Mouse (Mus musculus): ENCODE measurements around the gene Crlf1. TPM values are rescaled to one million over a fixed set of nuclear protein-coding genes. Genes with fewer than 3 reads are reported as not detected.

Gene Crlf1
- polyA plus RNA-seq, 1 experiment from 2014 or later = 1.6 TPM

- H3K27me3 ChIP-seq (replicated peaks; ENCODE audit: control insufficient read depth, insufficient read depth, low read length) = peaks cover 17% of the 10 kb centered on the region
- H3K4me1 ChIP-seq (ENCODE audit: control insufficient read depth, insufficient read depth, low read length) = no peaks in the 10 kb centered on the region
- no peaks in the 10 kb centered on the region for H3K9me3 ChIP-seq (ENCODE audit: control insufficient read depth, low read length)
- H3K36me3 ChIP-seq (ENCODE audit: control insufficient read depth, insufficient read depth, low read length) = no peaks in the 10 kb centered on the region
- H3K4me3 ChIP-seq (ENCODE audit: low read length) = no peak overlapping the region
- no peak for ATAC-seq
- WGBS = 64% methylated on average over 3 of the region's 3 CpGs
- no peak overlapping the region for H3K4me2 ChIP-seq (ENCODE audit: low read depth, low read length)
- H3K9ac ChIP-seq (ENCODE audit: low read depth, low read length) = no peak overlapping the region
- no peak overlapping the region for H3K27ac ChIP-seq (ENCODE audit: low read length)
Observed at GRCm38 (mm10) chr8:70481908-70482307, 11.1 kb upstream of the Crlf1 start.

GRCm38 (mm10) chr8:70482943-70483342 is 10.0 kb upstream of the Crlf1 start:
- Histone ChIP-seq H3K4me3 (ENCODE audit: low read length) (no peak overlapping the region), H3K27ac (ENCODE audit: low read length) (no peak overlapping the region), H3K4me2 (ENCODE audit: low read depth, low read length) (no peak overlapping the region), H3K9me3 (ENCODE audit: control insufficient read depth, low read length) (no peaks in the 10 kb centered on the region), H3K4me1 (ENCODE audit: control insufficient read depth, insufficient read depth, low read length) (peaks cover 5% of the 10 kb centered on the region; the same call in 1 of the 2 replicates), H3K36me3 (ENCODE audit: control insufficient read depth, insufficient read depth, low read length) (no peaks in the 10 kb centered on the region), H3K27me3 (replicated peaks; ENCODE audit: control insufficient read depth, insufficient read depth, low read length) (peaks cover 26% of the 10 kb centered on the region), H3K9ac (ENCODE audit: low read depth, low read length) (no peak overlapping the region)
- 61% methylated on average over 2 of the region's 2 CpGs for WGBS
- ATAC-seq = no peak

GRCm38 (mm10) chr8:70486191-70486681 is 6.7 kb upstream of the Crlf1 start:
- peaks cover 24% of the 10 kb centered on the region for H3K4me1 ChIP-seq (ENCODE audit: control insufficient read depth, insufficient read depth, low read length)
- no peaks in the 10 kb centered on the region for H3K36me3 ChIP-seq (ENCODE audit: control insufficient read depth, insufficient read depth, low read length)
- no peaks in the 10 kb centered on the region for H3K9me3 ChIP-seq (ENCODE audit: control insufficient read depth, low read length)
- no peak overlapping the region for H3K4me3 ChIP-seq (ENCODE audit: low read length)
- H3K27me3 ChIP-seq (replicated peaks; ENCODE audit: control insufficient read depth, insufficient read depth, low read length) = peaks cover 59% of the 10 kb centered on the region
- H3K27ac ChIP-seq (ENCODE audit: low read length) = no peak overlapping the region
- ATAC-seq = no peak
- H3K4me2 ChIP-seq (ENCODE audit: low read depth, low read length) = no peak overlapping the region
- WGBS = 54% methylated on average over 7 of the region's 7 CpGs
- H3K9ac ChIP-seq (ENCODE audit: low read depth, low read length) = no peak overlapping the region

GRCm38 (mm10) chr8:70486941-70487520 is 5.9 kb upstream of the Crlf1 start, which contains the start of gene Tmem59l:
Gene Tmem59l (minus strand): TSS chr8:70487358.
- H3K27ac ChIP-seq (ENCODE audit: low read length) = no peak within 1 kb of the TSS
- peaks cover 67% of the 10 kb centered on the region for H3K27me3 ChIP-seq (replicated peaks; ENCODE audit: control insufficient read depth, insufficient read depth, low read length)
- H3K9me3 ChIP-seq (ENCODE audit: control insufficient read depth, low read length) = no peaks in the 10 kb centered on the region
- H3K4me2 ChIP-seq (ENCODE audit: low read depth, low read length) = peak within 1 kb of the TSS; percentile 61
- no peak for ATAC-seq
- H3K36me3 ChIP-seq (ENCODE audit: control insufficient read depth, insufficient read depth, low read length) = no peaks in the 10 kb centered on the region
- peak within 1 kb of the TSS; percentile 44 for H3K4me3 ChIP-seq (ENCODE audit: low read length)
- H3K9ac ChIP-seq (ENCODE audit: low read depth, low read length) = peak within 1 kb of the TSS; percentile 30
- 6% methylated on average over 32 of the region's 33 CpGs for WGBS
- peaks cover 24% of the 10 kb centered on the region for H3K4me1 ChIP-seq (ENCODE audit: control insufficient read depth, insufficient read depth, low read length)

GRCm38 (mm10) chr8:70487993-70488796 is 4.8 kb upstream of the Crlf1 start:
- 6% methylated on average over 49 of the region's 55 CpGs for WGBS
- peaks cover 34% of the 10 kb centered on the region for H3K4me1 ChIP-seq (ENCODE audit: control insufficient read depth, insufficient read depth, low read length)
- peaks cover 78% of the 10 kb centered on the region for H3K27me3 ChIP-seq (replicated peaks; ENCODE audit: control insufficient read depth, insufficient read depth, low read length)
- H3K27ac ChIP-seq (ENCODE audit: low read length) = no peak overlapping the region
- ATAC-seq = peak; percentile 47; the same call in 1 of the 2 replicates
- H3K9ac ChIP-seq (ENCODE audit: low read depth, low read length) = peak overlapping the region; percentile 30
- H3K36me3 ChIP-seq (ENCODE audit: control insufficient read depth, insufficient read depth, low read length) = no peaks in the 10 kb centered on the region
- no peaks in the 10 kb centered on the region for H3K9me3 ChIP-seq (ENCODE audit: control insufficient read depth, low read length)
- peak overlapping the region; percentile 61 for H3K4me2 ChIP-seq (ENCODE audit: low read depth, low read length)
- peak overlapping the region; percentile 44 for H3K4me3 ChIP-seq (ENCODE audit: low read length)

- peaks cover 85% of the 10 kb centered on the region for H3K27me3 ChIP-seq (replicated peaks; ENCODE audit: control insufficient read depth, insufficient read depth, low read length)
- H3K4me3 ChIP-seq (ENCODE audit: low read length) = peak overlapping the region; percentile 44
- no peak for ATAC-seq
- no peaks in the 10 kb centered on the region for H3K9me3 ChIP-seq (ENCODE audit: control insufficient read depth, low read length)
- 3% methylated on average over 14 of the region's 14 CpGs for WGBS
- no peaks in the 10 kb centered on the region for H3K36me3 ChIP-seq (ENCODE audit: control insufficient read depth, insufficient read depth, low read length)
- H3K27ac ChIP-seq (ENCODE audit: low read length) = no peak overlapping the region
- 0 out of 2 replicates have a peak overlapping the region, but pooled peaks have one; percentile 15 for H3K9ac ChIP-seq (ENCODE audit: low read depth, low read length)
- peaks cover 41% of the 10 kb centered on the region for H3K4me1 ChIP-seq (ENCODE audit: control insufficient read depth, insufficient read depth, low read length)
- H3K4me2 ChIP-seq (ENCODE audit: low read depth, low read length) = peak overlapping the region; percentile 55
Observed at GRCm38 (mm10) chr8:70488931-70489470, 4.0 kb upstream of the Crlf1 start.

GRCm38 (mm10) chr8:70489576-70489975 is 3.4 kb upstream of the Crlf1 start:
- Histone ChIP-seq H3K27ac (ENCODE audit: low read length) (no peak overlapping the region), H3K4me1 (ENCODE audit: control insufficient read depth, insufficient read depth, low read length) (peaks cover 43% of the 10 kb centered on the region), H3K27me3 (replicated peaks; ENCODE audit: control insufficient read depth, insufficient read depth, low read length) (peaks cover 90% of the 10 kb centered on the region), H3K4me2 (ENCODE audit: low read depth, low read length) (peak overlapping the region; percentile 55), H3K9me3 (ENCODE audit: control insufficient read depth, low read length) (no peaks in the 10 kb centered on the region), H3K9ac (ENCODE audit: low read depth, low read length) (0 out of 2 replicates have a peak overlapping the region, but pooled peaks have one; percentile 15), H3K4me3 (ENCODE audit: low read length) (peak overlapping the region; percentile 38), H3K36me3 (ENCODE audit: control insufficient read depth, insufficient read depth, low read length) (no peaks in the 10 kb centered on the region)
- WGBS = 1% methylated on average over 35 of the region's 41 CpGs
- 0 out of 2 replicates have a peak, but pooled peaks have one; percentile 12 for ATAC-seq

GRCm38 (mm10) chr8:70490061-70490879 is 2.7 kb upstream of the Crlf1 start:
- peaks cover 97% of the 10 kb centered on the region for H3K27me3 ChIP-seq (replicated peaks; ENCODE audit: control insufficient read depth, insufficient read depth, low read length)
- no peak overlapping the region for H3K27ac ChIP-seq (ENCODE audit: low read length)
- H3K9me3 ChIP-seq (ENCODE audit: control insufficient read depth, low read length) = no peaks in the 10 kb centered on the region
- no peak overlapping the region for H3K9ac ChIP-seq (ENCODE audit: low read depth, low read length)
- 20% methylated on average over 10 of the region's 10 CpGs for WGBS
- H3K36me3 ChIP-seq (ENCODE audit: control insufficient read depth, insufficient read depth, low read length) = no peaks in the 10 kb centered on the region
- no peak overlapping the region for H3K4me3 ChIP-seq (ENCODE audit: low read length)
- ATAC-seq = no peak
- H3K4me2 ChIP-seq (ENCODE audit: low read depth, low read length) = no peak overlapping the region
- H3K4me1 ChIP-seq (ENCODE audit: control insufficient read depth, insufficient read depth, low read length) = peaks cover 44% of the 10 kb centered on the region
